Mouse (Mus musculus): Measurements from ENCODE around the gene Ccr1l1. TPM values are rescaled to one million over a fixed set of nuclear protein-coding genes. Genes with fewer than 3 reads are reported as not detected.

The Ccr1l1 gene
- total RNA-seq, 2 experiments from 2014 or later = not detected

DNA sequence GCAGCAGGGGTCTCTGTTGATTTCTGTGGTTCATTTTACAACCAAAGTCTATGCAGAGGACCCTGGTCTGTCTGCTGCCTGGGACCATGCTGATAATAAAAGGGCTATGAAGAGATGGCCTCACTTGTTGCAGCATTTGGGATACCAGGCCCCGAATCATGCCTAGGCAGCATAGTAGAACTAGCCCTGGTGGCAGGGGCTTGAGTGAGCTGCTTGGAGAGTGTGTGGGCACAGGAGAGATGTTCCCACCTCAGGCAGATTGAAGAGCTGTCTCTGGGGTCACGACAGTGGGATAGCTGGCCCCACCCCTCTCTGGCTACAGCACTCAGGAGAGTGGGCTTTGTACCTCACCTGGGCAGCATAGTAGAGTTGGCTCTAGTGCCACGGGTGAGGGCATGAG lies 47.7 kb downstream of the Ccr1l1 start:
- intact Hi-C loops (cut with DNase I) = no loop called here

DNA sequence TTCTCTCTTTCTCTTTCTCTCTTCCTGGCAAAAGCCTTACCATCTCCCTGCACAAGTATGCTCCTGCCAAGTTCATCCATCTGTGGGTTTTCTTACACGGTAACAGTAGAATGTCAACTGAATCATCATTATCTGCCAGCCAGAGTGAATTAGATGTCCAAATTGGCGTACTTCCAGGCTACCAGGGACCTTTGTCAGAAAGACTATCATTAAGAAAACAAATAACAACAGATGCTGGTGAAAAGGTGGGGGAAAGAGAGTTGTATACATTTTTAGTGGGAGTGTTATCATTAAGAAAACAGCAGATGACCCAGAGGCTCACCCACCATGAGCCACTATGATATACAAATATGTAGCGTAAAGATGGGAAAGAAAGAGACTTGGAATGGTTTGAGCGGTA lies 48.3 kb downstream of the Ccr1l1 start:
- no peak for DNase-seq
- intact Hi-C loops (cut with DNase I) = no loop called here

More for the DNA sequence above, 47.7 kb downstream of the Ccr1l1 start:
- no peak for DNase-seq

DNA sequence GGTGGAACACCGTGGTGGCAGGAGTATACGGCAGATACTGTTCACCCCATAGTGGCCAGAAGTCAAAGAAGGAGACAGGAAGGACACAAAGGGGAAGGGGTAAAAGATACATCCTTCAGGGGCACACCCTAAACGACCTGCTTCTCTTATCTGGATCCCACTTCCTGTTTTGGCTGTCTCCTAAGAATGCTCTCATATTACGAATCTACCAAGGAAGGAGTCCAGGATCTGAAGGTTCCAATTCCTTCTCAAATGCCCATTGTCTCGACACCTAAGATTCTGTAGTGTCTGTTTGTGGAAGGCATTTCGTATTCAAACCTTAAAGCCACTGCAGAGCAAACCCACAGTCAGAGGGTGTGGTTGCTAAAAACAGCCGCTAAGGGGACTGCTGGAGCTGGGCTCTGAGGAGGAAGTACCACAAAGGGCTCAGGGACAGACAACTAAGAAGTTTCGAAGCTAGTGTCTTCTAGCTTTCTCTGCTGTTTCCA lies 49.4 kb downstream of the Ccr1l1 start:
- peak; percentile 22 to 51 for DNase-seq
- intact Hi-C loops (cut with DNase I) = no loop called here

DNA sequence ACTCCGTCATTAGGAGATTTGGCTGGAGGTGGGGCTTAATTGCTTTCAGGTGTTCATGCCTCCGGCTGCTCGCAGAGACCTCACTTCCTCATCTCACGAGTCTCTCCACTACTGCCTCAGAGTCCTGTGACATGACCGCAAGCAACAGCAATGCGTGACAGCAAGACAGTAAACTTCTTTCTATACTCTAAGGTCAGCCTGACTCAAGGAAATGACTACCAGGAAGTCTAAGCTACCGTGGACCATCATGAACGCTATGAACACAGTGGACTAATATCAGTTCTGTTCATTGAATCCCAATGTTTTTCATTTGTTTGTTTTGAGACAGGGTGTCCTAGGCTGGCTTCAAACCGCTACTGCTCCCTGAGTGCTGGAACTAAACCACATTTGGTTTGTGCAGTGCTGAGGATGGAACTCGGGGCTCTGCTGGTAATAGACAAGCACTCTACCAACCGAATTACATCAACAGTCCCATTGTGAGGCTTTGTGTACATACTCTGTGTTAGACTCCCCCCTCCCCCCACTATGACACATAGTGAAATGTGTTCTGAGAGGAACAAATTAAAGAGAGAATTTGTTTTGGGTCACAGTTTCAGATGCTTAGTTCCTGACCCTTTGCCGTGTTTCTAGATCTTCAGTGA lies 50.0 kb downstream of the Ccr1l1 start:
- intact Hi-C loops (cut with DNase I) = no loop called here
- DNase-seq = no peak

DNA sequence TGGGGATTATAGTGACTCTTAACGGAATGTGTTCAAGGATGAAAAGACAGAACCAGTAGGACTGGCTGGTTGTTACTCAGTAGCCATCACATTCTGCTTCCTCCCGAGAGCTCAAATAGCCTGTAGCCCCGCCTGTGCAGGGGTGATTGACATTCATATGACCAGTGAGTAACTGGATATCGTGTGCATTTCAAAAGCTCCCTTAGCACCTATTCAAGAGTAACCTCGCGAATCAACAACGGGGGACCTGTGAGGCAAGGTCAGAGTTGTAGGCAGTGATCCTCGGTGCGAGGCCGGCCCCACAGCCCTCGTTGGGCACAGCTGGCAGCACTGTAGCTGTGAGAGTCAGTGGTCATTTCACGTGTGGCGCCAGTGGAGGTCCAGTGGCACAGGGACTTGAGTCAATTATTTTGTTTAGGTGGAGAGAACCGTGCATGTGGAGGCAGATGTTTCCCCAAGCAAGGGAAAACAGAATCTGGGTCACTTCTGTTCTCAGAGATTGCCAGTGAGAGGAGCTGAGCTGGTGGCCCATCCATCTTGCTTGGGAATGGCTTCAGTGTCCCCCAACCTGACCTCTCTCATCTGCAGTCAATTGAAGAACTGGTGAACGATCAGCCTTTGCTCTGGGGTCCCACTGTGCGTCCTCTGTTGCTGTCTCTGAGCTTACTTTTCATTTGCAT lies 50.8 kb downstream of the Ccr1l1 start:
- intact Hi-C loops (cut with DNase I) = no loop called here
- no peak for DNase-seq

Other genes starting within 250 kb of the Ccr1l1 start
- under 1 TPM in 1 of 2 experiments, not detected in 1; 0.20 TPM for gene Cxcr6, start 171.9 kb downstream of the Ccr1l1 start, total RNA-seq (2021)
- 100 to 1,000 TPM; 250 to 267 TPM for gene Fyco1, start 126.5 kb downstream of the Ccr1l1 start, total RNA-seq (2021)
- under 1 TPM in 1 of 2 experiments, not detected in 1; 0.05 TPM for gene Xcr1, start 116.4 kb downstream of the Ccr1l1 start, total RNA-seq (2021)
- gene Ccr1, start 9.7 kb downstream of the Ccr1l1 start, total RNA-seq (2021) = 1 to 10 TPM; 1.2 to 1.6 TPM
- not detected for gene Ccr3, start 43.6 kb upstream of the Ccr1l1 start, total RNA-seq (2021)
- gene Ccr2, start 123.5 kb upstream of the Ccr1l1 start, total RNA-seq (2021) = under 1 TPM; 0.85 to 0.93 TPM
- gene Ccr5, start 143.1 kb upstream of the Ccr1l1 start, total RNA-seq (2021) = 1 to 10 TPM in 1 of 2 experiments, under 1 TPM in 1; 0.66 to 2.0 TPM

Measured in heart, postnatal 14 days (tissue).